Mouse (Mus musculus): Measurements from ENCODE around the gene Plaur.

The Plaur gene

GRCm38 (mm10) chr7:24462388-24463319 is at the start of gene Plaur:
Gene Plaur, plus strand, starts transcription at chr7:24462484.
- DNase-seq, result no peak

GRCm38 (mm10) chr7:24413630-24414029 is 48.7 kb upstream of the Plaur start:
- DNase-seq, result peak; percentile 73

GRCm38 (mm10) chr7:24415261-24415660 is 47.0 kb upstream of the Plaur start:
- no peak for DNase-seq

GRCm38 (mm10) chr7:24419579-24419978 is 42.7 kb upstream of the Plaur start:
- DNase-seq, result no peak

- no peak for DNase-seq
Observed at GRCm38 (mm10) chr7:24421648-24422047, 40.6 kb upstream of the Plaur start.

- no peak for DNase-seq
Observed at GRCm38 (mm10) chr7:24422251-24422650, 40.0 kb upstream of the Plaur start.

GRCm38 (mm10) chr7:24423107-24423763 is 39.0 kb upstream of the Plaur start:
- DNase-seq, result no peak

GRCm38 (mm10) chr7:24423956-24424732 is 38.1 kb upstream of the Plaur start:
- DNase-seq, result no peak

- DNase-seq, result no peak
Observed at GRCm38 (mm10) chr7:24425919-24426318, 36.4 kb upstream of the Plaur start.

- no peak for DNase-seq
Observed at GRCm38 (mm10) chr7:24427168-24427567, 35.1 kb upstream of the Plaur start.

- DNase-seq, result no peak
Observed at GRCm38 (mm10) chr7:24428725-24429124, 33.6 kb upstream of the Plaur start.

- no peak for DNase-seq
Observed at GRCm38 (mm10) chr7:24429413-24430112, 32.7 kb upstream of the Plaur start.

- no peak for DNase-seq
Observed at GRCm38 (mm10) chr7:24430551-24431345, 31.5 kb upstream of the Plaur start.

GRCm38 (mm10) chr7:24431713-24432112 is 30.6 kb upstream of the Plaur start:
- no peak for DNase-seq

- no peak for DNase-seq
Observed at GRCm38 (mm10) chr7:24435305-24435704, 27.0 kb upstream of the Plaur start.

- no peak for DNase-seq
Observed at GRCm38 (mm10) chr7:24437981-24438380, 24.3 kb upstream of the Plaur start.

- no peak for DNase-seq
Observed at GRCm38 (mm10) chr7:24439191-24439590, 23.1 kb upstream of the Plaur start.

- DNase-seq, result no peak
Observed at GRCm38 (mm10) chr7:24439891-24440290, 22.4 kb upstream of the Plaur start.

- peak; percentile 85 for DNase-seq
Observed at GRCm38 (mm10) chr7:24441785-24442184, 20.5 kb upstream of the Plaur start.

- no peak for DNase-seq
Observed at GRCm38 (mm10) chr7:24442313-24442712, 20.0 kb upstream of the Plaur start.

- DNase-seq, result no peak
Observed at GRCm38 (mm10) chr7:24445266-24445926, 16.9 kb upstream of the Plaur start.

Data from thymus, postnatal 14 days (tissue).